Mouse (Mus musculus) gastrocnemius, postnatal 10 days (tissue): ENCODE data around the gene Rnf44. TPM values are rescaled to one million over a fixed set of nuclear protein-coding genes. Genes with fewer than 3 reads are reported as not detected.

ENCODE experiments used
- DNase-seq: peaks from one replicate; pipeline ENCODE4 v3.0.0; 2021; ENCODE audit warnings: mixed read lengths
- total RNA-seq, 2 experiments: library from RNA; stranded (reverse); gene quantifications; 2 replicates each; pipeline ENCODE4 v1.2.3; 2021

Rnf44 gene
- total RNA-seq, 2 experiments from 2014 or later, result 32.5 to 35.3 TPM

GRCm38 (mm10) chr13:54687096-54687495 lies 6.6 kb downstream of the Rnf44 start:
- DNase-seq, result peak; percentile 65

- no peak for DNase-seq
These were observed 7.3 kb downstream of the Rnf44 start for GRCm38 (mm10) chr13:54686139-54687053.

- peak; percentile 43 for DNase-seq
These were observed 8.5 kb downstream of the Rnf44 start for GRCm38 (mm10) chr13:54685174-54685573.

- DNase-seq, result no peak
These were observed 9.4 kb downstream of the Rnf44 start for GRCm38 (mm10) chr13:54684140-54684896.

GRCm38 (mm10) chr13:54683301-54683700 lies 10.4 kb downstream of the Rnf44 start:
- no peak for DNase-seq

GRCm38 (mm10) chr13:54681291-54681690 lies 12.4 kb downstream of the Rnf44 start:
- no peak for DNase-seq

- no peak for DNase-seq
These were observed 13.4 kb downstream of the Rnf44 start for GRCm38 (mm10) chr13:54680184-54680853.

- DNase-seq, result no peak
These were observed 15.4 kb downstream of the Rnf44 start for GRCm38 (mm10) chr13:54678263-54678662.

- no peak for DNase-seq
These were observed 17.7 kb downstream of the Rnf44 start for GRCm38 (mm10) chr13:54675895-54676590.

- no peak for DNase-seq
These were observed 23.2 kb downstream of the Rnf44 start for GRCm38 (mm10) chr13:54670491-54670890.

GRCm38 (mm10) chr13:54665062-54665461 lies 28.6 kb downstream of the Rnf44 start:
- no peak for DNase-seq

- DNase-seq, result no peak
These were observed 29.2 kb downstream of the Rnf44 start for GRCm38 (mm10) chr13:54664509-54664908.

- DNase-seq, result no peak
These were observed 29.7 kb downstream of the Rnf44 start for GRCm38 (mm10) chr13:54663999-54664398.

- DNase-seq, result no peak
These were observed 32.3 kb downstream of the Rnf44 start for GRCm38 (mm10) chr13:54661358-54661757.

GRCm38 (mm10) chr13:54660877-54661276 lies 32.8 kb downstream of the Rnf44 start:
- DNase-seq, result no peak

- no peak for DNase-seq
These were observed 43.2 kb downstream of the Rnf44 start for GRCm38 (mm10) chr13:54650461-54650860.

- DNase-seq, result no peak
These were observed 58.7 kb downstream of the Rnf44 start for GRCm38 (mm10) chr13:54635011-54635410.

GRCm38 (mm10) chr13:54632731-54633277 lies 60.9 kb downstream of the Rnf44 start:
- no peak for DNase-seq
